Mouse (Mus musculus) liver, embryonic 14.5 days (tissue): ENCODE results near the gene Pnliprp2.

ENCODE experiments used
- CTCF ChIP-seq: IDR thresholded peaks from 2 replicates; pipeline ENCODE4 v1.5.1; 2016; ENCODE audit warnings: antibody characterized with exemption, low read depth, control low read depth
- EP300 ChIP-seq: IDR thresholded peaks from 2 replicates; pipeline ENCODE4 v1.6.1; 2016; ENCODE audit warnings: antibody characterized with exemption, low read depth

DNA sequence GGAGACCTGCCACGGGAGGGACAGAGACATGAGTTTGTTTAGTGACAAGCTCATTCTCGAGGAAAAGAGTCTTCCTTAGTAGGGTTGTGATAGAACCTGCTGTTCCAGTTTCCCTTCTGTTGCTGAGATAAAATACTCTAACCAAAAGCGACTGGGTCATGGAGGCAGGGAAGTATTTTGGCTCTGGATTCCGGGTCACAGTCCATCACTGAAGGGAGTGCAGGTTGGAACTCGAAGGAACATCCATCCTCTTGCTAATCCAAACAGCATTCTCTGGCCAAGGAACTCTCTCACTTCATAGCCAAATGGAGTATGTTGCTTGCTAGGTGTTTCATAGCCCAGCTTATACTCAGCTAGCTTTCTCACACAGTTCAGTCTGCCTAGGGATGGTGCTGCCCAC lies 16.9 kb downstream of the Pnliprp2 start:
- no peak for TF ChIP-seq CTCF
- TF ChIP-seq EP300 = no peak
